In the genomic region with DNA sequence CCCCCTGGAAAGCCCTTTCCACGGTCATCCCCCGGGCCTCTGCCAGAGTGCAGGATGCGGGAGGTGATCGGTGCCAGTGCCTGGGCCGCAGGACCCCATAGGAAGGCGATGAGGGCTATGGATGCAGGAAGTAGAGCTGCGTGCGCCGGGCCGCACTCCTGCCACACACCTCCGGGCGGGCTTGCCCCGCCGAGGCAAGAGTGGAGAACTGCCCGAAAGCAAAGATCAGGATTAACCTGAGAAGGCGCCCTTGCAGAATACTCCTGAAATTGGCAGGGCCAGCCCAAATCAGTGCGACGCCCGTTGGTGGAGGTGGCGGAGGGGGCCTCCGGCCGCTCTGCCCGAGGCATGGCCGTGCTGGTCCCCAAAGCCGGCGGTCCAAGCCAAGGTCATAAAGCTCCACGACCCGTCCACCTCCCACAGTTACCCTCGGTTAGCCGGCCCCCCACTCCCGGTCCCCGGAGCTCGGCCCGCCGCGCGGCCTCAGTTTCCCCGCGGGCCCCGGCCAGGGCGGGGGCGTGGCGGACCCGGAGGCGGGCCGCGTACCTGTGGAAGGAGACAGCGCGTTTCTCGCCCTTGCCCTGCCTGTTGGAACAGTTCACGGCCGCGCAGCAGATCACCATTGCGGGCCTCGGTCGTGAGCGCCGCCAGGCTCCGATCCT, we compare ENCODE assay signal across 1 mouse cellular context.
TF ChIP-seq lines count a peak whose summit lies in the region.

No protein-coding gene starts in this region.

TF ChIP-seq in CH12.LX, 34 proteins besides CTCF, POLR2A, EP300 and RAD21 (continued from another document):
- no peak for TF ChIP-seq TCF12 (IDR thresholded peaks at IDR 0.05; ENCODE audit: low read depth, low read length)
- no peak for TF ChIP-seq SMC3 (IDR thresholded peaks at IDR 0.05; ENCODE audit: low read depth, low read length)
- TF ChIP-seq TBP (conservative IDR thresholded peaks at IDR 0.05; ENCODE audit: low read depth, low read length): no peak
- no peak for TF ChIP-seq KAT2A (IDR thresholded peaks at IDR 0.05; ENCODE audit: insufficient replicate concordance, low read length)
- TF ChIP-seq ZMIZ1 (IDR thresholded peaks at IDR 0.05; ENCODE audit: low read depth, low read length): no peak
- TF ChIP-seq ETS1 (conservative IDR thresholded peaks at IDR 0.05; ENCODE audit: low read depth, low read length): no peak
- no peak for TF ChIP-seq CHD1 (IDR thresholded peaks at IDR 0.05; ENCODE audit: low read depth, low read length)
- TF ChIP-seq IRF4 (IDR thresholded peaks at IDR 0.05; ENCODE audit: low read depth, low read length): no peak
- no peak for TF ChIP-seq MAZ (IDR thresholded peaks at IDR 0.05; ENCODE audit: low read depth, low read length)
- no peak for TF ChIP-seq BHLHE40 (IDR thresholded peaks at IDR 0.05; ENCODE audit: low read depth, low read length)
- no peak for TF ChIP-seq SIN3A (IDR thresholded peaks at IDR 0.05; ENCODE audit: low read length)
- no peak for TF ChIP-seq ELF1 (IDR thresholded peaks at IDR 0.05; ENCODE audit: low read depth, low read length)
- TF ChIP-seq MEF2A (IDR thresholded peaks at IDR 0.05; ENCODE audit: borderline replicate concordance, low read depth, low read length): no peak
- no peak for TF ChIP-seq USF2 (conservative IDR thresholded peaks at IDR 0.05; ENCODE audit: low read depth, low read length)
- no peak for TF ChIP-seq CHD2 (IDR thresholded peaks at IDR 0.05; ENCODE audit: low read length)
- no peak for TF ChIP-seq UBTF (IDR thresholded peaks at IDR 0.05; ENCODE audit: low read depth, low read length)
- TF ChIP-seq NELFE (IDR thresholded peaks at IDR 0.05; ENCODE audit: low read depth, low read length): no peak
